Mouse (Mus musculus): Measurements from ENCODE around the gene Dclk2.
A peak's percentile ranks its signal among the peaks of the same experiment; 100 is the strongest.

Dclk2 gene

GRCm38 (mm10) chr3:86754595-86755557 is 165.8 kb downstream of the Dclk2 start:
- no peak for DNase-seq

GRCm38 (mm10) chr3:86754178-86754577 is 166.5 kb downstream of the Dclk2 start:
- DNase-seq, result no peak

GRCm38 (mm10) chr3:86750652-86751051 is 170.0 kb downstream of the Dclk2 start:
- no peak for DNase-seq

GRCm38 (mm10) chr3:86745769-86746512 is 174.7 kb downstream of the Dclk2 start:
- no peak for DNase-seq

- DNase-seq, result peak; percentile 51
These were observed 175.3 kb downstream of the Dclk2 start for GRCm38 (mm10) chr3:86745348-86745747.

- no peak for DNase-seq
These were observed 180.9 kb downstream of the Dclk2 start for GRCm38 (mm10) chr3:86739745-86740144.

- DNase-seq, result no peak
These were observed 181.8 kb downstream of the Dclk2 start for GRCm38 (mm10) chr3:86738831-86739230.
